18 mouse cellular contexts compared by ENCODE assay signal in the genomic region with DNA sequence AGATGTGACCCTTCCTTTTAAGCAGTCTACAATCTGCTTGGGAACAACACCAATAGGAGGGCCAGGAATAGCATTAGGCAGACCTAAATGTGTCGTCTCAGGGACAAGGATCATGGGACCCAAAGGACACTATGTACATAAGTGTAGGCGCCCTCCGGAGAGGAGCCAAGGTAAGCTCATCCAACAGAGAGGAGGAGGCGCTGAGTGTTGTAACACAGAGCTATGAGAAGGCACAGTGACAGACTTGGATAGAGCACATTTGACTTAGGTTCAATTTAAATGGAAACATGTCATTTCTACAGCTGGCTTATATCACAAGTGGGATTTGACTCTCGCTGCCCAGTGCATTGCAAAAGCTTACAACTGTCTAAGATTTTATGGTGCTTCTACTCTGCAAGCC.
"Had no signal": no experiment of that assay in that cellular context is flagged by ENCODE, and none has a peak within 500 bp of the region (broad histone marks: within the 10 kb centered on the region; RNA-seq: fewer than 3 reads in every experiment).

No protein-coding gene starts in this region.

- H3K9me3 ChIP-seq: lung, embryonic 15.5 days; midbrain, embryonic 12.5 days; midbrain, embryonic 15.5 days; neural tube, embryonic 12.5 days; neural tube, embryonic 15.5 days had no signal

- H3K4me3 ChIP-seq: layer of hippocampus, adult 2 months; left cerebral cortex, adult 2 months; liver, embryonic 13.5 days; lung, embryonic 15.5 days; midbrain, embryonic 12.5 days; midbrain, embryonic 15.5 days; neural tube, embryonic 12.5 days; neural tube, embryonic 15.5 days had no signal

- H3K4me1 ChIP-seq: liver, embryonic 13.5 days; lung, embryonic 15.5 days; midbrain, embryonic 12.5 days; midbrain, embryonic 15.5 days; neural tube, embryonic 12.5 days; neural tube, embryonic 15.5 days had no signal

- H3K4me2 ChIP-seq: liver, embryonic 13.5 days; lung, embryonic 15.5 days; midbrain, embryonic 12.5 days; midbrain, embryonic 15.5 days; neural tube, embryonic 12.5 days; neural tube, embryonic 15.5 days had no signal

- ATAC-seq: midbrain, embryonic 15.5 days had no signal

- H3K27me3 ChIP-seq: liver, embryonic 13.5 days; lung, embryonic 15.5 days; midbrain, embryonic 12.5 days; midbrain, embryonic 15.5 days; neural tube, embryonic 12.5 days; neural tube, embryonic 15.5 days had no signal

- H3K36me3 ChIP-seq: liver, embryonic 13.5 days; lung, embryonic 15.5 days; midbrain, embryonic 12.5 days; midbrain, embryonic 15.5 days; neural tube, embryonic 12.5 days; neural tube, embryonic 15.5 days had no signal

- H3K27ac ChIP-seq: layer of hippocampus, adult 2 months; left cerebral cortex, adult 2 months; liver, embryonic 13.5 days; lung, embryonic 15.5 days; macrophage; midbrain, embryonic 12.5 days; midbrain, embryonic 15.5 days; neural tube, embryonic 12.5 days; neural tube, embryonic 15.5 days had no signal

- DNase-seq: kidney, adult 9 months; kidney, postnatal 14 days; layer of hippocampus, adult 9-11 months; liver, embryonic 13.5 days; lung, postnatal 14 days; right cerebral cortex, adult 18-20 months; right cerebral cortex, postnatal 14 days; right cerebral cortex, postnatal 4 days; thymus, adult 18-20 months; thymus, postnatal 36 days had no signal

- H3K9ac ChIP-seq: liver, embryonic 13.5 days; lung, embryonic 15.5 days; midbrain, embryonic 12.5 days; midbrain, embryonic 15.5 days; neural tube, embryonic 12.5 days; neural tube, embryonic 15.5 days had no signal
